Mouse (Mus musculus) cerebellum, adult 18-20 months (tissue): ENCODE data around the gene Gcnt7.

ENCODE experiments used
- DNase-seq, 2 experiments: peaks; one replicate each; pipeline ENCODE4 v3.0.0; 2021

Gene Gcnt7

DNA sequence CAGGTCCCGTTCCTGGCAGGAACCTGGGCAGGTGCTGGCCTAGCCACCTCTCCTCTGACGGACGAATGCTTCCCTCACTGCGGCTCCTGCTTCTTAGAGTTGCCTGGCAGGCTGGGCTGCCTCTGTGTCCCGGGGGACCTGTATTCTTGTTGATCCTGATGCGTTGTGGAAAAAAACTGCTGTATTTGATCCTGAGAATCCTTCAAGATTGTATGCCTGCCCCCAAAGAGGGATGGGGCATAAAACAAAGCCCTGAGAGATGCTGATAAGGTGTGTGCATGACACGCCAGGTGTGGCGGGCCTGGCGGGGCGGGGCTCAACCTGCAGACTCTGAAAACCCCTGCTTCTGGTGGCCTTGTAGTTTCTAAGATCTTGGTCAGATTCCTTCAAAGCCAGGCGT, at the start of gene Gcnt7:
TSS of gene Gcnt7 (minus strand) at position 101 of the 400 bp plus-strand sequence.
- no peak for DNase-seq

DNA sequence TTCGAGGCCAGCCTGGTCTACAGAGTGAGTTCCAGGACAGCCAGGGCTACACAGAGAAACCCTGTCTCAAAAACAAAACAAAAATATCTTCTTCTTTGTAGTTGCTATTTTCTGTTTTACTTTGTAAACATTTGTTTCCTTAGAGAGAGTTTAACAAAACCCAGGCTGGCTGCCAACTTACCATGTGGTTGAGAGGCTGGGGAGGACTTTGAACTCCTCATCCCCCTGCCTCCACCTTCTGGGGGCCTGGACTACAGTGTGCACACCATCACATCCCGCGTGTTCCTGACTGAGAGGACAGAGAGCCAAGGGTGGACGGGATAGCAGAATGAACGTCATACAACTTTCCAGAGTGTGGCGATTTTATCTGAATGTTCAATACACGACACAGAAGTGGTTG, 47.7 kb upstream of the Gcnt7 start:
- DNase-seq, result no peak

DNA sequence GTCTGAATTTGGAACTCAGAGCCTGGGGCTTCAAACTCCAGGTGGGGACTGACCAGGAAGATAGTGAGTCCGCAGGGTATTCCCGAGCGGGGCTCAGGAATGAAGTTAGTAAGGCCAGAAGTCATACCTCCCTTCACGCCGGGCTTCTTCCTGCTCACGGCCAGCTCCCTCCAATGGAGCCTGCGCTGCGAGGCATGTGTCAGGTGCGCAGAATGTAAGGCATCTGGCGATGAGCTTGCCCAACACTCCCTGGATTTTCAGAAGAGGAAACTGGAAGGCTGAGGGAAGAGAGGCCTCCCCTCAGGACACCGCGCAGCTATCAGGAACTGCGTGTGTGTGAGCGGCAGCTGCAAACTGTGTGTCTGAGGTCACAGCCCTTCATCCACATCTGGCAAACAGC, 43.8 kb upstream of the Gcnt7 start:
- DNase-seq, result no peak

DNA sequence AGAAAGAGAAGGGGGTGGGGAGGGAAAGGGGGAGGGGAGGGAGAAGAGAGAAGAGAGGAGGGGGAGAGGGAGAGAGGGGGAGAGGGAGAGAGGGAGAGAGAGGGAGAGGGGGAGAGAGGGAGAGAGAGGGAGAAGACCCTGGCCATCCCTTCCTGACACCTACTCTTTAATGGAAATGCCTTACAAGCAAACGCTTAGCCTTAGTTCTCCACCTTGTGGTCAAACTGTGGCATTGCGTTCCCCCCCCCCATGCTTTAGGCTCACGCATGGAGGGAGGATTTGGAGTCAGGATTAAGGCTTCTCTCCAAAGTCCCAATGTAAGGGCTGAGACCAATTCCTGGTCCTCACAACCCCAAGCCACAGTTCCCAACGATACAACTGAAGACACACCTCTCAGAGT, 42.9 kb upstream of the Gcnt7 start:
- DNase-seq, result peak in 1 of 2 experiments; percentile 10

DNA sequence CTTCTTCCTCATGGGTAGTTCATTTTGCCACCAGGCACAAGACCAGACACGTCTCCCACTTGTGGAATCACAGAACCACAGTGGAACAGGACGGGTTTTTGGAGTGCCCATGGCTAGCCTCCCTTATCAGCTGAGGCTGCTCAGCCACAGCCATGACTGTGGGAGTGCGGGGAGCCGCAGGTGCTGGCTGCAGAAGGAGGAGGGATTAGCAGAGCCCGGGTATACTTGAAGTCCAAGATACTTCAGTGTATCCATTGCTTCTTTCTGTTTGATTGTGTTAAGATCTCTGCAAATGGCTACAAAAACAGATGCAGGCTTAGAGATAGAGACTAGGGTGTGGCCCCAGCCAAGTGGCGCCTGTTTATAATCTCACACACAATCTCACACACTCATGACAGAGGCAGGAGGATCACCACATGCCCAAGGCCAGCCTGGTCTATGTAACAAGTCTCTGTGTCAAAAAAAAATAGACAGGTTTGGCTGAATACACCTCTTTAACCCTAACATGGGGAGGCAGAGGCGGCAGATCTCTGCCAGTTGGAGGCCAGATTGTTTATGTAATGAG, 42.4 kb upstream of the Gcnt7 start:
- no peak for DNase-seq

DNA sequence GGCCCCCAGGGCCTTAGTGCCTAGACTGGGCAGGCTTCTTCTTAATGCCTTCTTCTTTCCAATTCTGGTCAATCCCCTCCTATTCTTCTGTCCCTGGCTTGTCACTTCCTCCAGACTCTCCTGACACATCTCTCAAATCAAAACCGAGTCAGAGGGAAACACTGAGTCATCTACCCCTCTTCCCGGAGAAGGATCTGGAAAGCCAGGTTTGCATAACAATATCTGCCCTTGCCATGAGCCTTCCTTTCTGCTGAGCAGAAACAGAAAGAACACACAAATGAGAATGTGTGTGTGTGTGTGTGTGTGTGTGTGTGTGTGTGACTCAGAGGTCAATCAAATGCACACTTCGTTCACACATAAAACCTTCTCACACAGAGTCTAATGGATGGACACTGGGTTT, 40.4 kb upstream of the Gcnt7 start:
- DNase-seq, result no peak

DNA sequence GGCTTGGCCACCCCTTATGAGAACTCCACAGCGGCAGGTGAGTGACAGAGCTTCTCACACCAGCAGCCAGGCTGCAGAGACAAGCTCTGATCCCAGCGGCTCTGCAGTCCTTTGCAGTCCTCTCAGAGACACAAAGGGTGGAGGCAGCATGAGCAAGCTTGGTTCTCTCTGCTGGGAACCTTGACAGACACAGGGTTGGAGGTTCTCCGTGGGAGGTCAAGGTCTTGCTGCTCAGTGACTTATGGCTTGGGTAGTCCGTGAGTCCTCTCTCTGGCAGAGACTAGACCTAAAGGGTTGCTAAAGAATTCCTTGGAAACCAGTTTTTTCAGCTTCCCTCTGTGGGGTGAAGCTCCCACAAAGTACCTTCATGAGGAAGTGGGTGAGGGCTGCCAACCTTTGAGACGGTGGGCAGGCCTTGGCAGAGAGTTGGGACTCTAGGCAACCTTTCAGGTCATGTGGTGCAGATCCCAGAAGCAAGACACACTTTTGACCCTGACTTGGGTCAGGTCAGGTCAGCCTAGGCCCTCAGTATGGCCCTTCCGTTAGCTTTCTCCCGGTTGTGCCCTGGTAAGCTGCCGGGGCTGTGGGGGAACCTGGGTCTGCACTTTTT, 38.4 kb upstream of the Gcnt7 start:
- DNase-seq, result no peak

DNA sequence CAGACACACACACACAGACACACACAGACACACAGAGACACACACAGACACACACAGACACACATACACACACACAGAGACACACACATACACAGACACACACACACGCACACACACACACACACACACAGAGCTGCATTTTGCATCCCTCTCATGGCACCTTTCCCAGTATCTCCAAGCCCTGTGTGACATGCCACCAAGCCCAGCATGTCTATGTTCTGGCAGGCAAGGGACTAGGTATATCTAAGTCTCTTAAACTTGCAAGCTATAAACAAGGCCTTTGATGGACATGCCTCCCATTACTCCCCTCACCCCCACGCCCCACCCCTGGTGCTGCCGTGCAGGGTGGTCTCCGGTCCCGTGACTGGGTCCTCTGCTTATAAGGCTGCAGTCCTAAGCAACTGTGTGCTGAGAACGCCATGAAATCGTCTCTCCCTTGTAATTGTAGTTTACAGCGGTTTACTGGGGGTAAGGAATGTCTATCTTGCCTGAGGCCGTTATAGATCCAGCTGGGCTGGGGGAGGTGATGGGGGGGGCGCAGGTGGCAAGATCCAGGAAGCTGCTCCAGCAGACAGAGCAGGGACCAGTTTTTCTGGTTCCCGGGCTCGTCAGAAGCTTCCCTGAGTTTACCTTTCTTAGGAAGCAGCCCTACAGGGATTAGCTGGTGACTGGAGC, 26.4 kb upstream of the Gcnt7 start:
- DNase-seq, result no peak

DNA sequence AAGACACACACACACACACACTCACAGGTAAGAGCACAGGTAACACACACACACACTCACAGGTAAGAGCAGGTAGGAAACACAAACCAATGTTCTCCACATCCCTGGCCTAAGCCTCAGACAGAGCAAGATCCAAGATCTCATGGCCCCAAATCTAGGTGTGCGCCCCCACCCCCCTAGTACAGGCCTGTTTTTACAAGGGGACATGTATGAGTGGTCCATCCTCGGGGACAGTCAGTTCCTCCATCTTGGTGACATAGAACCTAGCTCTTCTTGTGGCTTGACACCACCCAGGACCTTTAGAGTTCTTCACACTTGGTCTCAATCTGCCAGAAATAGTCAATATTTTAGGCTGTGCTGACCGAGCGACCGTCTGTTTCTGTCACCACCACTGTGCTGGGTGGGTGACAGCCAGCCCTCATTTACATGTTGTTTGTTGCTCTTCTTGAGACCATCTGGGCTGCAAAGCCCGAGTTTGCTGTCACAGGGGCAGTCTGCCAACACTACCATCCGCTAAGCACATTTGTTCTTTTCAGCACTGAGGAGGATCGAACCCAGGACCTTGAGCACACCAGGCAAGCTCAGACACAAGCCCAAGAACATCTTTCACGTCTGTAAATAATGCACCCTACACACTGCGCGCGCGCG, 25.5 kb upstream of the Gcnt7 start:
- DNase-seq, result no peak

DNA sequence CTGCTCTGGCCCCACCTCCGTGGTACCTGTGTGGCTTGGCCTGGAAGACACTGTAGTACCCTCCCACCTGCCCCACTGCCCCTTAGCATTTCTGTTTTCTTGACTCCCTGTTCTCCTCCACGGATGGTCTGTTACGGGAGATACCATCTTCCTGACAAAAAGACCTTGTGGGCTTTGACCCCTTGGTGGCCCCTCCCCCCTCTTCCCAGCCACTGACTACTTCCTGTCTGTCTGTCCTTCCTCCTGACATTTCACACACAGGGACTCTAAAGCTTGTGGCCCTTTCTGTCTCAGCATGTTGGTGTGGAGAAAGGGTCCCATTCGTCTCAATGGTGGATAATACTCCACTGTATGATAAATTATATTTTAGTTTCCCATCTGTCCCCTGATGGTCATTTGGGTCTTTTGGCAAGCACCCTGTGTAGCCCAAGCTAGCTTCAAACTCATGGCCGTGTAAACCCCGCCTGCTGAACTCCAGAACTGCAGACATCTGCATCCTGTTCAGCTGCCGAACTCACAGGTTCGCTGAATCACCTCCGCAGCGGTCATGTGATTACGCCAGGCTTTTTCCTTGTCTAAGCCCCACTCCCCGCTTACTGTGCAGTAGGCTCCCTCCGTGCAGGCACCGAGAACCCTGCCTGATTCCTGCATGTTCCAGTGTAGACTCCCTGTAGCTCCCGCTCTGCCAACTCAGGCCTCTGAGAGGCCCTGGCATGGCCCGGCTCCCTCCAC, 23.4 kb upstream of the Gcnt7 start:
- no peak for DNase-seq

DNA sequence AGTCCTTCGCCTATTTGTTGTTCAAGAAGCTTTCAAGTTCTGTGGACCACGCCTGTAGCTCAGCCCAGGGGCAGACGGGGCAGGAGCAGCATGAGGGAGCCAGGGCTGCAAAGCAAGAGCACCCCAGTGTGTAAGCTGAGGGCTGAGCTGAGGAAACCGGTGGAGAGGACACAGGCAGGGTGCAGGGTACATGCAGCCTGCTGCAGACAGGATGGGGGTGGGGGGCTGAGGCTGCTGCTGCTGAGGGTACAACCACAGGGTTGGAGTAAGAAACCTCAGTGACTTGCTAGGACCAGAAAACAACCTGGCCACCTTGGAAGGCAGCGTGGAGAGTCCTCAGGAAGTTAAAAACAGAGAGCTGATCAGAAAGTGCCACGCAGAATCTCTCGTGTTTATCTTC, 21.9 kb upstream of the Gcnt7 start:
- no peak for DNase-seq

DNA sequence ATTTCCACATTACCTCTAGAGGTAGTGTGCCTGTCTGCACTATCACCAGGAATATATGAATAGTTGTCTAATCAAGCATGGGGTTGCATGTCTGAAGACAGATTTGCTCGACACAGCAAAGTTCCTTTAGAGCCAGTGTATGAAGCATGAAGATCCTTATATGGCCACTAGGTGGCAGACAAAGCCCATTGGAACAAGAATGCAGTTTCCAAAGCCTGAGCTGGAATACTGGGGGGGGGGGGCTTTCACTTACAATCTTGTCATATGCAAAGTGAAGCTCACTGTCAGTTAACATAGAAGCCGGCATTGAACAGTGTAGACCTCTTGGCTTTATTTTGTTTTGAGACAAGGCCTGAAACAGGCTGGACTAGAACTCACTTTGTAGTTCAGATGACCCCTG, 19.5 kb upstream of the Gcnt7 start:
- DNase-seq, result peak; percentile 18 to 33

DNA sequence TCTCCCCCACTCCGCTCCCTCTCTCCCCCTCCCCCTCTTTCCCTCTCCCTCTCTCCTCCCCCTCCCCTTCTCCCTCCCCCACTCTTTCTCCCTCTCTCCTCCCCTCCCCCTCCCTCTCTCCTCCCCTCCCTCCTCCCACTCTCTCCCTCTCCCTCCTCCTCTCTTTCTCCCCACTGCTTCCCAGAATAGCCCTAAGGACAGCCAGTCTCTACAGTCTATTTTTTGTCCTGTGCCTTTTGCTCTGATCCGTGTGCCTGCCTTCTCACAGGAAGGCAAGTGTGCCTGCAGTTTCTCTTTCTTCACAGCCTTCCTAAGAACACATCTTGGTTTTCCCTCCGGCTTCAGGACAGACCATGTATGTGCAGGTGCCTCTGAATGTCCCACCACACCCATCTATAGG, 19.0 kb upstream of the Gcnt7 start:
- DNase-seq, result no peak

DNA sequence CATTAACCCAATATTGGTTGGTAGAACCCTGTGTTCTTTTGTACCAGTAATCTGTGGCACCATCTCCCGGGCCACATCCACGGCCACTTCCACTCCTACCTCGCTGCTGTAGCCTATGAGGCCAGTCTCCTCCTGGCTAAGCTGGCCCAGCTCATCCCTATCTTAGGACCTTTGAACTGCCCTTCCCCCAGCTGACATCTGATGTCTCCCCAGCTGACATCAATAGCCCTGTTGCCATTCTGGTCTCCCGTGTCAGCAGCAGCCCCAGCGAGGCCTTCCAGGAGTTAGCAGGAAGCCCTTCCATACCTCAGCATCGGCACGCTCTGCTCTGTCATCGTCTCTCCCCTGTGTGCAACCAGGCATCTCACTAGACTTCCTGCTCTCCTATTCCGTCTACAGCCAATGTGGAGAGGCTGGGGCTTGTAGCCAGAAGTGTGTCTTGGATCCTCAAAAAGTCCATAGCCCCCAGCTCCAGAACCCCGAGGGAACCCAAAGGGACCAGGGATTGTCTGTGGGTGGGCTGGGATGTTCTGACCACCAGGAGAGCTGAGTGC, 18.4 kb upstream of the Gcnt7 start:
- no peak for DNase-seq

DNA sequence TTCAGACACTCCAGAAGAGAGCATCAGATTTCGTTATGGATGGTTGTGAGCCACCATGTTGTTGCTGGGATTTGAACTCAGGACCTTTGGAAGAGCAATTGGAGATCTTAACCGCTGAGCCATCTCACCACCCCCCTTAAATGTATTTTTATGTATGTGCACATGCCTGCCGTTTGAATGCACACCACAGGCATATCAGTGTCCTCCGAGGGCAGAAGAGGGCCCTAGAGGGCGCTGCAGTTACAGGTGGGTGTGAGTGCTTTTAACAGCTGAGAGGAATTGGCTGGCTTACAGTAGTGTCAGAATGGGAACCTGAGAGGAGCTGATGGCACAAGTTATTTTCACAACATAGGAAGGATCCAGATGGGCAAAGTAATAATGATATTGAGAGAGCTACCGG, 16.6 kb upstream of the Gcnt7 start:
- no peak for DNase-seq

DNA sequence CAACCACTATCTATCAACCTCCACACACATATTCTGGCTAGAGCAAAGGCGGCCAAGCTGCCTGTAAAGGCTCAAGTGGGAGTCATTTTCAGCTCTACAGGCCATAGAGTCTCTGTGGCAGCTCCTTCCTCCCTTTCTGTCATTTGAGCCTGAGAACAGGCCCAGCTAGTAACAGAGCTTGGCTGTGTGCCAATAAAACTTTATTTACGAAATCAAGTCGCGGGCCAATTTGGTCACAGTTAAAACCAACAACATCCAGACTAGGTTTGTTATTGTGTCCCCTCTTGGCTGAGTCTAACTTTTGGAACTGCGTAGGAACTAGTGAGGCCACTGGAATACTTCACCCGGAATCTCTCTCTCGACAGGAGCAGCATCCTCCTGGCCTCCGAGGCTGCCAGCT, 15.2 kb upstream of the Gcnt7 start:
- DNase-seq, result no peak

DNA sequence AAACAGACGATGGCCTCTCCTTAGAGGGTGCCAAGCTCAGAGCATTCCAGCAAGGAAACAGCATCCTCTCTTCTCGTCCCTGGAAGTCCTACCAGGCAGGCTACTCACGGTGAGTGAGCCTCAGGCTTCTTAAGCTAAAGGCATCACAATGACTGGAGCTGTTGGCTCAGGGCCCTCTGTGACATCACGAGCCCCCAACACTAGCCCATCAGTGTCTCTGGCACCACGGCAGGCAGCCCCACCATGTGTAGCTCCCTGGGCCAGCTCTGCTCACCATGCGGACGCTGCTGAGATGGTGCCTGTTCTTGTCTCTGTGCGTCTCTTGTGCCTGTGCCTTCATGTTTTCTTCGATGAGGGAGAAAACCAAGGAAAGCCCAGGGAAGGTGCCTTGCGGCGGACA, 13.9 kb upstream of the Gcnt7 start, which contains the start of gene Fam209:
TSS of gene Fam209 (plus strand) at position 203 of the 400 bp plus-strand sequence.
- DNase-seq, result no peak

DNA sequence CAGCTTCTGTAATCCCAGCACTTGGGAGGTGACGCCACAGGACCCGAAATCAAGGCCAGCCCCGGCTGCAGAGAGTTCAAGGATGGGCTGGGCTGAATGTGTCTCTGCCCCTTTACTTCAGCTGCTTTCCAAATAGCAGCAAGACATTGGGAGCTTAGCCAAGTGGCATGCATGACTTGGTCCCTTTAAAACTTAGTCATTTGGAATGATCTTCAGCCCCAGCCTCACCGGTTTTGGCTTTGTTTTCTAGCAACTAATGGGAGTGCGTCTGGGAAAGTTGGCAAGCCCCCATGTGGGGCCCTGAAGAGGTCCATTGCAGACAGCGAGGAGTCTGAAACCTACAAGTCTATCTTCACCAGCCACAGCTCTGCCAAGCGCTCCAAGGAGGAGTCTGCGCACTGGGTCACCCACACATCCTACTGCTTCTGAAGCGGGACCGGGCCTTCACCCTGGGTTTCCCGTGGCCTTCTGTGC, 10.0 kb upstream of the Gcnt7 start:
- DNase-seq, result peak in 1 of 2 experiments; percentile 9

DNA sequence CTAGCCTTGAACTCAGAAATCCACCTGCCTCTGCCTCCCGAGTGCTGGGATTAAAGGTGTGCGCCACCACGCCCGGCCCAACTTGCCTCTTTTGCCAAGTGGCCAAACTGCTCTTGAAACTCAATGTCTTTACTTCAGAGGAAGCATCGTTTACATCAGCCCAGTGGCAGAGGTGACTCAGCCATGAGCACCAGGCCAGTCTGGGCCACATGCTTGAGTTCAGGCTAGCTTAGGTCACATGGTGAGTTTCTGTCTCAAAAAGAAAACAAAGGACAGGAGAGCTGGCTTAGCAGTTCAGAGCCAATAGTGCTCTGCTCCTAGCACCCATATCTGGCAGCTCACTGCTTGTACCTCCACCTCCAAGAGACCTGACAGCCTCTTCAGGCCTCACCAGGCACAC, 8.8 kb upstream of the Gcnt7 start:
- no peak for DNase-seq

DNA sequence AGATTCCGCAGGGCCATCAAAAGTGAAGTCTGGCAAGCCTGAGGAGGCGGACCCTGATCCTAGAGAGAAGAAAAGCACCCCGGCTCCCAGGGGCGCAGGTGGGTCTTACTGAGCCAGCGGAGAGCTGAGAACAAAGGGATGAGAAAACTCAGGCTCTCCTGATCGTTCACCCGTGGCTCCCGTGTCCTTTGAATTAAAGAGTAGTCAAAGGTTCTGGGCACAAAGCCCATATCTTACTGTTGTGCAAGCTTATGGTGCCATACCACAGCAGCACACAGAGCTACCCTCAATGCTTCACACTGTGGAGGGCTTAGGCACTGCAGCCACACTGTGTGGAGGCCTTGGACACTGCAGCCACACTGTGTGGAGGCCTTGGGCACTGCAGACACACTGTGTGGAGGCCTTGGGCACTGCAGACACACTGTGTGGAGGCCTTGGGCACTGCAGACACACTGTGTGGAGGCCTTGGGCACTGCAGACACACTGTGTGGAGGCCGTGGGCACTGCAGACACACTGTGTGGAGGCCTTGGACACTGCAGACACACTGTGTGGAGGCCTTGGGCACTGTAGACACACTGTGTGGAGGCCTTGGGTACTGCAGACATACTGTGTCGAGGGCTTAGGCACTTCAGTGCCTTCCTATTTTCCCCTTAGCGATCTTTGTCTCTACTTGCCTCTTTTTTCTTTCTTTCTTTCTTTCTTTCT, 8.2 kb upstream of the Gcnt7 start:
- no peak for DNase-seq

DNA sequence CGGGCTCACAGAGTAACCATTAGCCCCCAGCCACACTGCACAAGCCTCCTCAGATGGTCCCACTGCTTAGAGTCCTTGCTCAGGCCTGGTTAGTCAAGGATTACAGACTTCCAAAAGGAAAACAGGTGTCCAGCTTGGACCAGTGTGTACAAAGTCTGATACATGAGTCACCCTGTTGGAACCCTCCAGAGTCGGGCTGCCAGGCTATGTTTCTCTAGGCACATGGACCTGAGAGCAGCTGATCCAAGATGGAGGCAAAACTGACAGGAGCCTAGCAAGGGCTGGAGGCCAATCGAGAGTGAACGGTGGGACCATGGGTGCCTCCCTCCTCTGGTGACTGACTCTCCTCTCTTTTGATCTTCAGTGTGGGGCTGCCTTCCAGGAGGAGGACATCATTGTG, 4.4 kb upstream of the Gcnt7 start:
- DNase-seq, result no peak

DNA sequence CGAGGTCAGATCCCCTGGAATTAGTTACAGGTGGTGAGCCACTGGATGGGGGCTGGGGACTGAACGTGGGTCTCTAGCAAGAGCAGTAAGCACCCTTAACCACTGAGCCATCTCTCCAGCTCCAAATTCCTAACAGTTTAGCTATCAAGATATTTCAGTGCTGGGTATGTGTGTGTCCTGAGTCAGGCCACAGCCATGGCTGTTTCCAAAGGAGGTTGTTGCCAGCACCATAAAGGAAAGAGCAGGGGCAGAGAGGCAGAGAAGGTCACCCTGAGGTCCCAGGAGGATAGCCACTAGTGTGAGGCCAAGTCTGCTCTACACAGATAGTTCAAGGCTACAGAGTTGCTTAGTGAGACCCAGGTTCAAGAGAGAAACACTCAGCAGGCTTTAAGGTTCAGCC, 2.3 kb upstream of the Gcnt7 start:
- DNase-seq, result no peak
